Mouse (Mus musculus) urinary bladder, postnatal 14 days (tissue): ENCODE measurements around the gene F830045P16Rik.
"Not testable (repeated sequence)": the region's sequence is repeated elsewhere in the genome, so short reads cannot be mapped to it uniquely, and the experiment has no call there.

Experiments used
- DNase-seq: peaks from one replicate; pipeline ENCODE4 v3.0.0; 2021; ENCODE audit warnings: low spot score

Gene F830045P16Rik

DNA sequence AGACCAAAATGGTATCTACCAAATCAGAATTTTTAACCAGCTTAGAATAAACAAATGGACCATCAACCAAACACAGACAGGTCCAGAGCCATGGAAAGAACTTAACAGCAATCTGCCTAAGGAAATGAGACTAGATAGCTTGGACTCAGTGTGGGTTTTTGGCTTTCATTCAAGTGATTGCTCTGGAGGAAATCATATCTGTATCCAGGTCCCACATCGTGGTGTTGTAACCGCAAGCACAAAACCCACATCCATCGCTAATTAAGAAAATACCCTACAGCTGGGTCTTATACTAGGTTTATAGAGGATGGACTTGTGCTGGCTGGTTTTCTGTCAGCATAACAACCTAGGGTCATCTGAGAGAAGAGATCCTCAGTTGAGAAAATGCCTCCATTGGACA lies 53.3 kb downstream of the F830045P16Rik start:
- no peak for DNase-seq

DNA sequence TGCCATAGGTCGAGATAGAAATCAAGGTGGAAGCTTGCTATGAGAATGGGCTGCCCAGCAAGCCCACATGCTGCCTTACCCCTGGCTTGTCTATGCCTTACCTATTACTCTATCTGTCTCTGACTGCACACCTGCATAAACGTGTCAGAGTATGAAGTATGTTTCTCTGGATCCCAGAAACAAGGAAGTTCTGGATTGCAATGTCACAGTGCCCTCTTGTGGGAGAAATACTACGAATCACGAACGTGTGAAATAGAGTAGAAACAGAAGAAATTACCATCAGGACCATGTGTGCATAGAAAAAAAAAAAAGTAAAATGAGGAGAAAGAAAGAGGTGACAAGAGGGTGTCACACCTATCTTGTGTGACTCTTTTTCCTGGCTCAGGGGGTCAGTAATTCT lies 64.5 kb downstream of the F830045P16Rik start:
- peak; percentile 11 for DNase-seq

DNA sequence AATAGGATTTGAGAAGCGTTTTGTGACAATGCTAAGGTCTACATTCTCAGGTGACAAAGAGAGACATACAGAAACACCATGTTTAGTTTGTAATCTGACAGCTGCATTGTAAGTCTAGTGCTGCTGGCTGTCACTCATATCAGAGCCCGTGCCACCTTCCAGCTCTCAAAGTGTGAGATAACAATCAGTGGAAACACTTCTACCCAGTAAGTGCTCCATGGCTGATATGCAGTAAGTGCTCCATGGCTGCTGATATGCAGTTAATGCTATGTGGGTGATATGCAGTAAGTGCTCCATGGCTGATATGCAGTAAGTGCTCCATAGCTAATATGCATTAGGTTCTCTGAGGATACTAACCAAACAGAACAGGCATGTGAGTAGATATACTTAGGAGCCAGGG lies 65.6 kb downstream of the F830045P16Rik start:
- no peak for DNase-seq

DNA sequence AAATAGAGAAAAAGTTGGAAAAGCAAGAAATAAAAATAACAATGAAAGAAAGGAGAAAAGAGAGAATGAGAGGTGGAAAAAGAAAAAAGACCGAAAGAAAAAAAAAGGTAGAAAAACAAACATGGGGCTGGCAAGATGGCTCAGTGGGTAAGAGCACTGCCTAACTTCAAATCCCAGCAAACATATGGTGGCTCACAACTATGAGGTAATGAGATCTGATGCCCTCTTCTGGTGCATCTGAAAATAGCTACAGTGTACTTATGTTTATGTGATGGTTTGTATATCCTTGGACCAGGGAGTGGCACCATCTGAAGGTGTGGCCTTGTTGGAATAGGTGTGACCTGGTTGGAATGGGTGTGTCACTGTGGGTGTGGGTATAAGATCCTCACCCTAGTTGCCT lies 97.6 kb downstream of the F830045P16Rik start:
- not testable (repeated sequence) for DNase-seq

DNA sequence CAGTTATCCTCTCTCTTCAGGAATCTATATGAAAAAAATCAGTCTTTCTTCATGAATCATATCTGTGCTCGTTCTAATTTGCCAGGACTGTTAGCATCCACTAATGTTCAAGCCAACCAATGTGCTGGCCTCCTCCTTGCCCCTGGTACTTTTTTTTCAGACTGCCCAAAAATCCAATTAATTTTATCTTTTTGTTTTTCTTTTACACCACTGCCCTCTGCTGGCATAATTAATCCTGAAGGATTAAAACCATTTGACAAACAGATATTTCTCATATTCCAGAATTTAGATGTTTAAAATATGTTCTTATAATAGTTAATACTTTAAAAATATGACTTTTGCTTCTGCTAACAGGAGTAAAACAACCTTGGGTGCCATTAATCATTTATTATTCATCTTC lies 101.2 kb downstream of the F830045P16Rik start:
- no peak for DNase-seq

DNA sequence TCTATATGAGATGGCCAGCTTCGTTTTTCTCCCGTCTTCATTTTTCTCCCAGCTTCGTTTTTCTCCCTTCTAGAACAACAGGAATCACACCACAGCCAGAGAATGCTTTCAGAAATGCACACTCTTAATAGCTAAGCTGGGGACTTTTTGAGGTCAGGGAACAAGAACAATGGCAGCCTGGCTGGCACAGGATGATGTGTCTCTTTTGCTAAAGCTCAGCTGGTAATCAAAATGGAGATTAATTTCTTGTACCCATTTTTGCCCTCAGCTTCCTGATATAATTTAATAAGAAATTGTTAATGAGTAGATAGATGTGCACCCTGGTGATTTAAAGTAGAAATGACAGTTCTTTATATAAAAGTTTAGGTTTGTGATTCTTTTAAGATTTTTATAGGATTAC lies 112.7 kb downstream of the F830045P16Rik start:
- DNase-seq, result no peak

DNA sequence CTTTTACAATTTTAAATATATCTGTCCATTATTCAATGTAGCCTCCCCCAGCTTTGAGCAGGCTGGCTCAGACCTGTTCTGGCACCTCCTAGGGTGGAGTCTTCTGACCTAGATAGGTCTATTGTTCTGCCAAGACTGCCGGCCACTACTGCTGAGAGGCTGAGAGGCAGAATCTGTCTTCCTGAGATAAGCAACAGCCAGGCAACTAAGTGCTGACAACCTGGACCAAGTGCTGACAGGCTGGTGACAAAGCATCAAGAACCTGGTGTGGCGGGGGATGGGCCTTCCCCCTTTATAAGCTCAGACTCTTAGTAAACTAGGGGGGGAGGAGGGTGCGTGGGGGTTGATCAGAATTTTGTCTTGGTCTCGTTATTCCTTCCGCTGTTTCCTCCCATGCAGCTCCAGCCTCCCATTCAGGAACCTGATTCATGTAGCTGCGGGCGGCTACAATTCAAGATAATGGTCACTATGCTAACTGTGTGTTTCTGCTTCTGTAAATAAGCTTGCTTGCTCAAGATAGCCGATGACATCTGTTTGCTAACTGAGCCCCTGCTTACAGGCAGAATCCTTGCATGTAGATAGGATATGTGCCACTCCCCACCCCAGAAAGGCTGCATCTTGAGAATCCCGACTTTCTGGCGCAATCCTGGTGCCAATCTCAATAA lies 115.4 kb downstream of the F830045P16Rik start:
- no peak for DNase-seq

DNA sequence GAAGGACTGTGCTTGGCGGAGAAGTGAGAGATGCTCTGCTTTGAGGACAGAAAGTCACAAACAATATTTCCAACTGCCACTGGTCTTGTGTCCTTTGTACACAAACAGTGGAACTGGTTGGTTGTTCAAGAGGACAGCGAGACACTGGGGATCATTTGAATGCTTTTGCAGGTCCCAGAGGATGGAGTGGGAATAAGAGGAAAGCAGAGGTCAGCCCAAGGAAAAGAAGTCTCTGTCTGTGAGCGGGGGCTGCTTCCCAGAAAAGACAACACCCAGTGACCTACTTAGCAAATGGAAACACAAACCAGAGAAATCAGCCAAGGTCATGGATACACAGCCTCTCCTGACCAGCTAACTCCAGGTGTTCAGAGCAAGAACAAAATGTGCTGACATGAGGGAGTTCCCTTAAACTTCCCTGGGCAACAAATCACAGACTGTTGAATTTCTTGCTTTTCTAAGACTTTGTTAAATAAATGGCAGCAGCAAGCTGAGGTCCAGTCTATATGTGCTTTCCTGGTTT lies 117.0 kb downstream of the F830045P16Rik start:
- no peak for DNase-seq

DNA sequence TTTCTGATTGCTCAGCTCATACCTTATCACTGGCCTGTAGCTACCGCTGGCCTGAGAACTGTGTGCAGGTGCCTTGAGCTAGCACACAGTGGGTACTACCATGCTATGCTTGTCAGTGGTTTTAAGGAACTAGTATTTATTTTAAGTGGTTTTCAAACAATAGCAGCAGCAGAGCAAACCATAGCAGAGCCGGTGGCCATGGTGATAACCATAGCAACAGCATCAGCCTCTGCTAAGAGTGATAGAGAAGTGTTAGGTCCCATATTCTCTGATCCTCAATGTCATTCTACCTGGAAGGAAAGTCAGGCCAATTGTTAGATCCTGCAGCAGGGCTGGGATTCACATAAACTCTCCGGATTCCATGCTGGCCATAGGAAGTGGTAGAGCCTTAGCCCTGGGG lies 121.8 kb downstream of the F830045P16Rik start:
- DNase-seq, result no peak

DNA sequence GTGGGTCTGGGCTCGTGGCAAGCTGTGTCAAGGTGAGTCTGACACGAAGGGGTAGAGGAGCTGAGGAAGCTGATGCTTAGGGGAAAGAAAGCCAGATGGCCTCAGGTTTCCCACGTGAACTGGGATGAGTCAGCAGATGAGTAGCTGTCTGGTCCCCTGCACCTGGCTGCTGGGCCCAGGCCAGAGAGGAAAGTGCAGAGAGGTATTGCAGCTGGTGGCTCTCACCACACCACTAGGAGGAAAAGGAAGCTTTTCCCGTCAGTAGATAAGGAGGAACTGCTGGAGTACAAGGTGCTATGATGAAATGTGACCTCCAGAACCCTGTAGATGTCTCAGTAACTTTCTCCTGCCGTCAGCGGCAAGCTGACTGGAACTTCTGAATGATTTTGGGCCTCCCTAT lies 122.9 kb downstream of the F830045P16Rik start:
- no peak for DNase-seq

DNA sequence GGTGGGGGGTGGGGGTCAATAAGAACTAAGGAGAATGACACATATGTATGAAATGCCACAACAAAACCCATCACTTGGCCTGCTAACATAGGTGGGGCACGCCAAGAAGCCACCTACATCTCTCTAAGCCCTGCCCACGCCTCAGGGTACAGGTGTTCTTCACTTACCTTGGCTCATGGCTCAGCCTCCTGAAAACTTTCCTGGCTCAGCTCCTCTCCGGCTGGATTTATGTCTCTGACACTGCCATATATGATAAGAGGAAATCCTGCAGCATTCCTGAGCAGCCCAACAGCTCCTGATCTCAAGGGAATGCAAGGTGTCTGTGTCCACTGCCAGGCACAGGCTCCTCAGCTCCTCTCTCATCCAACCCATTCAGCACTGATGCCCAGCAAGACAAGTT lies 124.8 kb downstream of the F830045P16Rik start:
- no peak for DNase-seq

DNA sequence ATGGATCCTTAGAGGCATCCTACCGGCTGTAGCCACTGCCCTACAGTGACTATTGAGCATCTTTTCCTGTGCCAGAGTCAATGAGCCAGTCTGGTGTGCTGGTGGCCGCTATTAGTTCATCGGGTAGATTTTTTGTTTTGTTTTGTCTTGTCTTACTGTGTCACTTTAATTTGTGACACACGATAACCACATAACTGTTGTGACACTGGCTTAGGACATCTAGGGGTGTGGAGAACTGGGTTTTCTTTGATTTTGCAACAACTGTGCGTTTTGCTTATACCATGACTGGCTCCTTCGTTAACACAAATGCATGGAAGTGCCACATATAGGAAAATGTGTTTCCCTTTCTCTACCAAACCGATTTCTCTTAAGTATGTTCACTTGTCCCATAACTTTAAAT lies 126.1 kb downstream of the F830045P16Rik start:
- no peak for DNase-seq

DNA sequence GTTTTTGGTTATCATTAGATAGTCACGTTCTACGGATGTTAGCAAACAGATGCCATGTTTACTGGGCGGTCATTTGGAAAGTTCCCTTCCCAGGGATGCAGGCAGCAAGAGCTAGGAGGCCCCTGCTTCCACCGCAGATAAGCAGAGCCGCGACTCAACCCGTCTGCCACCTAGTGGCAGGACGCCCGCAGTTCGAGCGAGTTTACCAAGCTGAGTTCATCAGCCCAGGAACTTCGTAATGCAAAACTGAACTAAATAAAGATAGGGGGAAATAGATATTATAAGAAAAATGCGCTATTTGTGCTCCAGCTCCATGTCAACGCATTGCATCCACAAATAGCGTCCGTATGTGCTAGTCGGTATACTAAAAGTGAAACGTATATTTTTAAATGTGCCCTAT lies 127.9 kb downstream of the F830045P16Rik start:
- DNase-seq, result peak; percentile 82
